Mouse (Mus musculus) kidney, adult 2 months (tissue): ENCODE results near the gene Kcnb1. TPM values are rescaled to one million over a fixed set of nuclear protein-coding genes. Genes with fewer than 3 reads are reported as not detected.

Experiments used
- DNase-seq: peaks from one replicate; pipeline ENCODE4 v3.0.0; 2021
- H3K27ac ChIP-seq: fragments of 200-500 bp; 2 replicates; pipeline ENCODE4 v1.5.1; 2012; ENCODE audit warnings: low read depth, low read length, control low read depth, inconsistent platforms; ENCODE audit not compliant: insufficient read depth
- H3K27me3 ChIP-seq: fragments of 200-500 bp; replicated peaks from 2 replicates; pipeline ENCODE4 v1.6.1; 2012; ENCODE audit warnings: mild to moderate bottlenecking, moderate library complexity, low read length, inconsistent platforms; ENCODE audit not compliant: control insufficient read depth, insufficient read depth
- H3K36me3 ChIP-seq: fragments of 200-500 bp; 2 replicates; pipeline ENCODE4 v1.6.1; 2012; ENCODE audit warnings: mild to moderate bottlenecking, moderate library complexity, low read length, inconsistent platforms; ENCODE audit not compliant: control insufficient read depth, insufficient read depth
- H3K4me1 ChIP-seq: fragments of 200-500 bp; 2 replicates; pipeline ENCODE4 v1.6.1; 2011; ENCODE audit warnings: low read length; ENCODE audit not compliant: control insufficient read depth, insufficient read depth
- H3K4me3 ChIP-seq: fragments of 200-500 bp; 2 replicates; pipeline ENCODE4 v1.5.1; 2011; ENCODE audit warnings: mild to moderate bottlenecking, low read depth, low read length, control low read depth; ENCODE audit not compliant: insufficient read depth
- CTCF ChIP-seq: fragments of 200-500 bp; conservative IDR thresholded peaks from 2 replicates; pipeline ENCODE4 v1.5.1; 2011; ENCODE audit warnings: low read depth, mild to moderate bottlenecking, control low read depth, low read length, moderate library complexity, mixed read lengths; ENCODE audit not compliant: insufficient read depth, insufficient read length
- POLR2A ChIP-seq: fragments of 200-500 bp; IDR thresholded peaks from one replicate; pipeline ENCODE4 v1.6.1; 2011; ENCODE audit warnings: low read depth, low read length, control low read depth
- WGBS: fragments of 180-500 bp; shearing (Covaris S2); methylation state at CpG from one replicate; pipeline ENCODE4 v1.1.7; 2018; 5-methylcytosine and 5-hydroxymethylcytosine counted together
- polyA plus RNA-seq: library from polyadenylated mRNA; depleted of rRNA; stranded (reverse); fragments of >200 nt; gene quantifications from 2 replicates; pipeline ENCODE4 v1.2.3, GENCODE M21; 2012

Gene Kcnb1
- polyA plus RNA-seq, 1 experiment = 2.9 TPM

GRCm38 (mm10) chr2:167179301-167179700 is 10.7 kb downstream of the Kcnb1 start:
- no peak for DNase-seq
- Histone ChIP-seq H3K4me3 (no peak overlapping the region), H3K27ac (no peak overlapping the region), H3K27me3 (no peaks in the 10 kb centered on the region), H3K36me3 (no peaks in the 10 kb centered on the region), H3K4me1 (no peaks in the 10 kb centered on the region)
- WGBS = 89% methylated on average over 10 of the region's 10 CpGs
- no peak for TF ChIP-seq POLR2A
- TF ChIP-seq CTCF = no peak

- Histone ChIP-seq H3K27ac (no peak overlapping the region), H3K36me3 (no peaks in the 10 kb centered on the region), H3K4me1 (no peaks in the 10 kb centered on the region), H3K27me3 (no peaks in the 10 kb centered on the region), H3K4me3 (no peak overlapping the region)
- TF ChIP-seq POLR2A = no peak
- no peak for TF ChIP-seq CTCF
- 69% methylated on average over 10 of the region's 10 CpGs for WGBS
- no peak for DNase-seq
These were observed 12.7 kb downstream of the Kcnb1 start for GRCm38 (mm10) chr2:167177231-167177641.

GRCm38 (mm10) chr2:167175284-167175683 is 14.7 kb downstream of the Kcnb1 start:
- no peak for TF ChIP-seq CTCF
- TF ChIP-seq POLR2A = no peak
- Histone ChIP-seq H3K4me1 (no peaks in the 10 kb centered on the region), H3K36me3 (no peaks in the 10 kb centered on the region), H3K27ac (no peak overlapping the region), H3K4me3 (no peak overlapping the region), H3K27me3 (no peaks in the 10 kb centered on the region)
- WGBS = 77% methylated on average over 6 of the region's 6 CpGs
- DNase-seq = peak; percentile 36

DNA sequence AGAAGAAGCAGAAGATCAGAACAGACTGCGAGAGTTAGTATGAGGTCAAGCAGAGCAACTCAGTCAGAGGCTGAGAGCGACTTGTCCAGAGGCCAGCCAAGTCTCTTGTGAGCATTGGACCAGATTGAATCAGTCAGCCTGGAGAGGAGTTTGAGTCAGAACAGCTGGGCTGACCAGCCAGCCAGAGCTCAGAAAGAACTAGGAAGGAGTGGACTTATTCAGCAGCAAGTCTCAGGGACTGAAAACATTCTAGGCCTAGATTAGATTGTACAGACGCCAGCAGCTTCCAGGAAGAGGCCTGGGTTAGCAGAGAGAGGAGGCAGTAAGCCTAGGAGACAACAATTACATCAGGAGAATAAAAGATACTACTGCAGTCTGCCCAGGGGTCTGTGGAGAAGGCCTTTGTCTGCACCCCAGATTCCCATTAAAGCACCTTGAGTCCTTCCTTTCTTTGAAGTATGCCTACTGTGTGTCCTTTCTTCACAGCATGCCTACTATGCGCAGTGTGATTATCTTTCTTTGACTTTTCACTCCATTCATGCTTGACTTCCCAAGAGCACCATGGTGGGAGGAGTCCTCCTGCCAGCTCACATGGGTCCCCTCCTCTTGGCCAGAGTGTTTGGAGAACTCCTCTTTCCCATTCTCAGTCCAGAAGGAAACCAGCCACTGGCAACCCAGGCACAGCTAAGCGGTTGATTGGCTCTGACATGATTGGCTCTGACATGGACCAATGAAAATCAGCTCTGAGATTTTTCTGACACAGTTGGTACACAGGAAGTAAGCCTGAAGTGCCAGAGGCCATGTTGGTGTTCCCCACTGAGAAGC is 16.7 kb downstream of the Kcnb1 start:
- 71% methylated on average over 5 of the region's 5 CpGs for WGBS

DNA sequence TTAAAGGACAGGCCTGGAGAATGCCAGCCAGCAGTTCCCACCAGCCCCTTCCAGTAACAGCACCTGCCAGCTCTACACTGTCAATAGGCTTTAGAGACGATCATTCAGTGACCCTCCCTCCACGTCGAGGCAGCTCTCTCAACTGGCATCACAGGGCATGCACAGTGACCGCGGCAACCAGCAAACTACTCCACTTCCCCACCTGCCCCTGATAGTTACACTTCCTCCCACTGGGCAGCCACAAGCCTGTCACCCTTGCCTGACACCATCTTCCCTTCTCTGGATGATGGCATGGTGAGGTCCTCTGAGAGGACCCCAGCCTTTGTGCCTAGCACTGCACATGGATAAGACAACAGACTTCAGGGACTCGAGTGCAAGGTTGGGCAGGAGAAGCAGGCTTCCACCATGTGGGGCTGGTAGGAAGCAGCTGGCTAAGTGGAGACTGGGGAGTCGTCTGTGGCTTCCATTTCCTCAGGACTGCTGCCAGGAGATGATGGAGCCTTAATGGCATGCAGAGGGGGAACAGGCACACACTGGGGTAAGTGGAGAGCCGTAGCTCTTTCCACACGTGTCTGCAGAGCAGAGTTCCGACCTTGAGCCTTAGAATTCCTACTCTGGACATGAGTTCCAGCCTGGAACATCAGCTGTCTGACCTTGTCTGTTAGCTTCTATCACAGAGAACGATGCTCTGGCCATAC is 22.3 kb downstream of the Kcnb1 start:
- 0 out of 2 replicates have a peak, but pooled peaks cover 2% of the 10 kb centered on the region for H3K4me1 ChIP-seq
- peak; percentile 38 for DNase-seq
- H3K36me3 ChIP-seq = no peaks in the 10 kb centered on the region
- no peak overlapping the region for H3K4me3 ChIP-seq
- no peak overlapping the region for H3K27ac ChIP-seq
- WGBS = 49% methylated on average over 11 of the region's 11 CpGs
- no peaks in the 10 kb centered on the region for H3K27me3 ChIP-seq
- TF ChIP-seq POLR2A (no peak), CTCF (no peak)

More for the DNA sequence above, 16.7 kb downstream of the Kcnb1 start:
- Histone ChIP-seq H3K4me1 (no peaks in the 10 kb centered on the region), H3K36me3 (no peaks in the 10 kb centered on the region), H3K27me3 (no peaks in the 10 kb centered on the region), H3K27ac (peak overlapping the region; percentile 22; the same call in 1 of the 2 replicates), H3K4me3 (no peak overlapping the region)
- peak; percentile 51 for DNase-seq
- TF ChIP-seq CTCF (no peak), POLR2A (no peak)

DNA sequence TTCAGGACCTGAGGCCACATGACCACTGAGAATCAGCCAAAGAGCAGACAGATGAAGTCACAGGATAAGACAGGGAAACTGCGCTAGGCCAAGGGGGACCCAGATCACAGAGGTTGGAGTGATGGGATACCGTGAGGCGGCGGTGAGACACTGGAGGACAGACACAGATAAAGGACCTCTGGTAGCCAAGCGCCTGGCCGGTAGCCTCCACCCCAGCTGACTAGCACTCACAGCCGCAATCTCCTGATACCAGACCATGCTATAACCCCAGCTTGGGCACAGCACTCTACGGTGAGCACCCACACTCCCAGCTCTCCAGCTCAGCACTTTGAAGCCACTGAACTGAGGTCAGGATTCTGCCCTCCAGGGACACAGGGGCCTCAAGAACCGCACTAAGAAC is 26.4 kb downstream of the Kcnb1 start:
- Histone ChIP-seq H3K27ac (no peak overlapping the region), H3K4me1 (0 out of 2 replicates have a peak, but pooled peaks cover 4% of the 10 kb centered on the region), H3K4me3 (no peak overlapping the region), H3K36me3 (no peaks in the 10 kb centered on the region), H3K27me3 (no peaks in the 10 kb centered on the region)
- 90% methylated on average over 9 of the region's 9 CpGs for WGBS
- no peak for DNase-seq
- no peak for TF ChIP-seq POLR2A
- TF ChIP-seq CTCF = no peak

DNA sequence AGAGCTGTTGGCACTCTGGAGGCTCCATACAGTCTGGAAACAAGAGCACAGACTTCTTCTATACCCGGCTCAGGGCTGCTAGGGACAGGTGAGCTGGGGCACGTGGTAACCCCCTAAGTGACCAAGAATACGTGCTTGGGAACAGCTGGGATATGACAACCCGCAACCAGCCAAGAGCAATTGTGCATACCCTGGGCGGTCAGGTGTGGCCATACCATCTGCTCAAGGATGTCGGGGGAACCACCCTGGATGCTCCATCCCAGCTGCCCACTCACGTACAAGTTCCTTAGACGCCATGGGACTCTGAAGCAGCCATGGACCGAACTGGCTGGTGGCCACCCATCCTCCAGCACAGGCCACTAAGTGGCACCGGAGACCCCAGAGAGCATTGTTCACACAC is 26.8 kb downstream of the Kcnb1 start:
- Histone ChIP-seq H3K4me1 (0 out of 2 replicates have a peak, but pooled peaks cover 4% of the 10 kb centered on the region), H3K27ac (no peak overlapping the region), H3K36me3 (no peaks in the 10 kb centered on the region), H3K4me3 (no peak overlapping the region), H3K27me3 (no peaks in the 10 kb centered on the region)
- WGBS = 85% methylated on average over 10 of the region's 10 CpGs
- no peak for TF ChIP-seq CTCF
- no peak for DNase-seq
